Mouse (Mus musculus) C2C12 (cell line): ENCODE results near the gene Cyp51.

Source experiments
- CEBPB ChIP-seq: IDR thresholded peaks from one replicate; pipeline ENCODE4 v1.6.1; 2011; ENCODE audit warnings: low read depth, mild to moderate bottlenecking, control low read depth, moderate library complexity
- CTCF ChIP-seq: IDR thresholded peaks from one replicate; pipeline ENCODE4 v1.5.1; 2011; ENCODE audit not compliant: control insufficient read depth, insufficient read depth, insufficient read length
- FOSL1 ChIP-seq: IDR thresholded peaks from one replicate; pipeline ENCODE4 v1.8.0; 2011; ENCODE audit warnings: mild to moderate bottlenecking, low read length; ENCODE audit not compliant: poor library complexity, insufficient read depth, severe bottlenecking
- MAX ChIP-seq: IDR thresholded peaks from one replicate; pipeline ENCODE4 v1.6.1; 2011; ENCODE audit warnings: mild to moderate bottlenecking, control low read depth
- MYOD1 ChIP-seq: IDR thresholded peaks from one replicate; pipeline ENCODE4 v1.6.1; 2011; ENCODE audit warnings: low read depth; ENCODE audit not compliant: control insufficient read depth, insufficient read length
- MYOG ChIP-seq: IDR thresholded peaks from one replicate; pipeline ENCODE4 v1.6.1; 2011; ENCODE audit not compliant: control insufficient read depth, insufficient read length; ENCODE audit errors: extremely low read depth

GRCm38 (mm10) chr5:4039351-4039750, 65.2 kb downstream of the Cyp51 start:
- TF ChIP-seq CTCF, result no peak
- no peak for TF ChIP-seq MYOD1
- TF ChIP-seq MAX, result no peak
- no peak for TF ChIP-seq MYOG
- no peak for TF ChIP-seq CEBPB
- no peak for TF ChIP-seq FOSL1
